Mouse (Mus musculus) heart, adult 2 months (tissue): ENCODE results near the gene Tnni2.

Experiments
- CTCF ChIP-seq: fragments of 200-600 bp; IDR thresholded peaks from 2 replicates; pipeline ENCODE4 v1.8.1; 2022; ENCODE audit warnings: antibody characterized with exemption, mild to moderate bottlenecking, moderate library complexity
- POLR2A ChIP-seq: fragments of 200-500 bp; IDR thresholded peaks from 2 replicates; pipeline ENCODE4 v1.6.1; 2011; ENCODE audit warnings: mild to moderate bottlenecking, low read depth, low read length, control low read depth; ENCODE audit not compliant: insufficient read depth

GRCm38 (mm10) chr7:142443474-142443873, 1.9 kb downstream of the Tnni2 start:
- TF ChIP-seq POLR2A (no peak), CTCF (no peak)
